ENCODE assay signal across 8 mouse cellular contexts in the genomic region with DNA sequence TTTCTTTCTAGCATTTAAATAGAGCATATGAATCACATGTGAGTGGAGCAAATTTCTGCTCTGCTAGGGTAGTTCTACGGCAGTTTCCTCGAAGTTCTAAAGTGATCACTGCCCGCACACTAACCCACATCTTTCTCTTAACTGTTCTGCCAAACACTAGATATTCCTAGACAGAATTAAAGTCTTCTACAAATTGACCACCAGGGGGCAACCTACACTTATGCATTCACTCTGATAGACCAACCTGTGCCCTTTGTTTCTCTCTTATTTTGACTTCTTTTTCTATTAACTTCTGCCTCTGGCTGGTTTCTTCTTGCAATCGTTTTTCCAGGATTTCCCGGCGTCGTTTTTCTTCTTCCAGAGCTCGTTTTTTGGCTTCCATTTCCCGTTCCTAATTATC. TPM values are rescaled to one million over a fixed set of nuclear protein-coding genes. Genes with fewer than 3 reads are reported as not detected.
DNase-seq lines count a peak whose midpoint lies in the region; ATAC-seq and TF ChIP-seq lines count a peak whose summit lies in the region.

No protein-coding gene starts in this region.

- intact Hi-C loops in gastrocnemius, adult 2 months (cut with DNase I): loop anchor here (5.0 to 10.0 kb wide), 4 partner anchors 60 to 265 kb away; no protein-coding TSS in a partner anchor
- intact Hi-C loops in gastrocnemius, postnatal 14 days (cut with DNase I; ENCODE audit: low total_unique reads): no loop called here

- H3K27me3 ChIP-seq in embryonic facial prominence, embryonic 14.5 days (replicated peaks; ENCODE audit: control insufficient read depth, insufficient read depth, low read length): no peaks in the 10 kb centered on the region
- H3K27me3 ChIP-seq in intestine, embryonic 15.5 days (replicated peaks): no peaks in the 10 kb centered on the region

- H3K9ac ChIP-seq in embryonic facial prominence, embryonic 14.5 days (ENCODE audit: low read depth, low read length): no peak overlapping the region
- H3K9ac ChIP-seq in intestine, embryonic 15.5 days: no peak overlapping the region

- no peaks in the 10 kb centered on the region for H3K4me1 ChIP-seq in embryonic facial prominence, embryonic 14.5 days (ENCODE audit: control insufficient read depth, insufficient read depth, low read length)
- H3K4me1 ChIP-seq in intestine, embryonic 15.5 days (replicated peaks): no peaks in the 10 kb centered on the region

- no peak overlapping the region for H3K4me2 ChIP-seq in embryonic facial prominence, embryonic 14.5 days (ENCODE audit: low read depth, low read length)
- no peak overlapping the region for H3K4me2 ChIP-seq in intestine, embryonic 15.5 days (replicated peaks)

- 32% methylated on average over 9 of the region's 9 CpGs for WGBS in embryonic facial prominence, embryonic 14.5 days
- WGBS in intestine, embryonic 15.5 days: 39% methylated on average over 9 of the region's 9 CpGs

- H3K9me3 ChIP-seq in embryonic facial prominence, embryonic 14.5 days (ENCODE audit: control insufficient read depth, low read length): no peaks in the 10 kb centered on the region
- no peaks in the 10 kb centered on the region for H3K9me3 ChIP-seq in intestine, embryonic 15.5 days

- H3K4me3 ChIP-seq in gastrocnemius, adult 2 months: peak overlapping the region; percentile 4
- no peak overlapping the region for H3K4me3 ChIP-seq in embryonic facial prominence, embryonic 14.5 days (ENCODE audit: low read depth, low read length)
- no peak overlapping the region for H3K4me3 ChIP-seq in intestine, embryonic 15.5 days (replicated peaks)

- peak; percentile 88 for TF ChIP-seq CTCF in gastrocnemius, adult 2 months (IDR thresholded peaks at IDR 0.05)

- peak; percentile 21 for DNase-seq in gastrocnemius, adult 2 months
- no peak for DNase-seq in gastrocnemius, postnatal 14 days
- DNase-seq in urinary bladder, postnatal 14 days (ENCODE audit: low spot score): peak; percentile 18
- no peak for DNase-seq in urinary bladder, adult 2 months (ENCODE audit: low spot score)
- peak; percentile 89 for DNase-seq in embryonic facial prominence, embryonic 14.5 days (ENCODE audit: low spot score)
- DNase-seq in testis, postnatal 14 days (ENCODE audit: low spot score): no peak

- peak overlapping the region; percentile 71 for H3K27ac ChIP-seq in gastrocnemius, adult 2 months
- no peak overlapping the region for H3K27ac ChIP-seq in embryonic facial prominence, embryonic 14.5 days (replicated peaks; ENCODE audit: low read depth, low read length)
- no peak overlapping the region for H3K27ac ChIP-seq in intestine, embryonic 15.5 days

- ATAC-seq in embryonic facial prominence, embryonic 14.5 days (ENCODE audit: low read depth): peak; percentile 79
- ATAC-seq in intestine, embryonic 15.5 days: peak; percentile 71
- ATAC-seq in megakaryocyte-erythroid progenitor cell, adult 5-6 weeks (replicated peaks; ENCODE audit: low FRiP score, low TSS enrichment, poor library complexity, severe bottlenecking): peak; percentile 95

- peaks cover 49% of the 10 kb centered on the region for H3K36me3 ChIP-seq in embryonic facial prominence, embryonic 14.5 days (ENCODE audit: control insufficient read depth, insufficient read depth, low read length)
- peaks cover 5% of the 10 kb centered on the region; the same call in 1 of the 2 replicates for H3K36me3 ChIP-seq in intestine, embryonic 15.5 days

RNA-seq across cellular contexts. Expression of a gene that starts 14.1 kb away (rescaled TPM):
- total RNA-seq in gastrocnemius, adult 2 months (2021): 10 to 100 TPM; 11.4 to 13.6 TPM
- total RNA-seq in gastrocnemius, postnatal 14 days (2021): 1 to 10 TPM; 8.0 to 9.4 TPM
- polyA plus RNA-seq in urinary bladder, adult 2 months (2012; rRNA removed): 19.8 and 22.0 TPM in 2 replicates
- 27.4 and 34.6 TPM in 2 replicates for polyA plus RNA-seq in embryonic facial prominence, embryonic 14.5 days (2014; fragmentation: Nextera tagmentation; extraction: Ambion mirVana)
- polyA plus RNA-seq in intestine, embryonic 15.5 days (2015; fragmentation: Nextera tagmentation; extraction: Ambion mirVana): 33.1 and 35.1 TPM in 2 replicates
- total RNA-seq in megakaryocyte-erythroid progenitor cell, adult 5-6 weeks (2014; fragmentation: Nextera tagmentation): 8.8 and 10.6 TPM in 2 replicates
- total RNA-seq in megakaryocyte-erythroid progenitor cell, adult 5-6 weeks (2017): 18.4 and 25.7 TPM in 2 replicates

RNA-seq across cellular contexts. Expression of a gene that starts 32.4 kb away (rescaled TPM):
- 1 to 10 TPM in 1 of 2 experiments, under 1 TPM in 1; 0.26 to 1.2 TPM for total RNA-seq in gastrocnemius, adult 2 months (2021)
- under 1 TPM; 0.35 to 0.49 TPM for total RNA-seq in gastrocnemius, postnatal 14 days (2021)
- 1.4 and 2.0 TPM in 2 replicates for polyA plus RNA-seq in urinary bladder, adult 2 months (2012; rRNA removed)
- polyA plus RNA-seq in embryonic facial prominence, embryonic 14.5 days (2014; fragmentation: Nextera tagmentation; extraction: Ambion mirVana): 26.0 and 30.6 TPM in 2 replicates
- polyA plus RNA-seq in intestine, embryonic 15.5 days (2015; fragmentation: Nextera tagmentation; extraction: Ambion mirVana): 28.0 and 28.1 TPM in 2 replicates
- total RNA-seq in megakaryocyte-erythroid progenitor cell, adult 5-6 weeks (2014; fragmentation: Nextera tagmentation): 0.59 TPM in 1 of 2 replicates, not detected in the other
- not detected in 2 replicates for total RNA-seq in megakaryocyte-erythroid progenitor cell, adult 5-6 weeks (2017)

Comparison
In these comparisons a context has a peak if more than half of its experiments do, and no peak if none do; other contexts are left out.
1. DNase-seq: peak in gastrocnemius, adult 2 months (single experiment), urinary bladder, postnatal 14 days (single experiment) and embryonic facial prominence, embryonic 14.5 days (single experiment); none in gastrocnemius, postnatal 14 days (single experiment), urinary bladder, adult 2 months (single experiment) and testis, postnatal 14 days (single experiment).
2. Peak in every context shown above with its lines, with median percentiles within 50 percentile points of each other: ATAC-seq.